ENCODE assay signal across 17 mouse cellular contexts in the genomic region with DNA sequence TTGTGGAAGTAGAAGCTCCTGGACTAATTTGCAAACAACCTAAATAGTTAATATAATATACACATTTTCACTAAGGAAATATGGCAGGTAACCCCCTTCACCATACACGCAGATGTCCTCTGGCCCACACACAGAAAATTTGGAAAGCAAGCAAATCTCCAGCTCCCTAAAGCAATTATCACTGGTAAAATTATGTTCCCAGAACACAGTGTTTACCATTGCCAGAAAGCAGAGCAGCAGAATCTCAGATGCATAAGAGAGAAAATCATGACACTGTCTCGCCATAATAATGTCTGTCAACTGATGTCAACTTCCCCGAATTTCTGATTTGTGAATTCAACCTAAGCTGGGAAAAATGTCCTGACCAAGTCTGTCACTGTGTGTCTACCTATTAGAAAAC.
"Had no signal": no experiment of that assay in that cellular context is flagged by ENCODE, and none has a peak within 500 bp of the region (broad histone marks: within the 10 kb centered on the region; RNA-seq: fewer than 3 reads in every experiment).

No protein-coding gene starts in this region.

- H3K9ac ChIP-seq: kidney, embryonic 15.5 days; limb, embryonic 15.5 days; liver, embryonic 12.5 days; lung, embryonic 14.5 days; neural tube, embryonic 12.5 days had no signal

- H3K4me1 ChIP-seq: kidney, embryonic 15.5 days; limb, embryonic 15.5 days; liver, embryonic 12.5 days; midbrain, embryonic 10.5 days; neural tube, embryonic 12.5 days had no signal

- H3K9me3 ChIP-seq: kidney, embryonic 15.5 days; limb, embryonic 15.5 days; liver, embryonic 12.5 days; midbrain, embryonic 10.5 days; neural tube, embryonic 12.5 days had no signal

- H3K27me3 ChIP-seq: kidney, embryonic 15.5 days; limb, embryonic 15.5 days; liver, embryonic 12.5 days; neural tube, embryonic 12.5 days had no signal

- DNase-seq: kidney, adult 2 months; kidney, postnatal 14 days; lung, embryonic 14.5 days; lung, postnatal 10 days; lung, postnatal 4 days; midbrain, embryonic 14.5 days; thymus, adult 2 months; thymus, postnatal 25 days had no signal

- ATAC-seq: intestine, embryonic 16.5 days; liver, embryonic 12.5 days had no signal

- H3K4me2 ChIP-seq: kidney, embryonic 15.5 days; limb, embryonic 15.5 days; liver, embryonic 12.5 days; lung, embryonic 14.5 days; neural tube, embryonic 12.5 days had no signal

- H3K4me3 ChIP-seq: kidney, embryonic 15.5 days; left cerebral cortex, adult 2 months; limb, embryonic 15.5 days; liver, embryonic 12.5 days; midbrain, embryonic 10.5 days; myocyte; neural tube, embryonic 12.5 days had no signal

- H3K27ac ChIP-seq: kidney, embryonic 15.5 days; left cerebral cortex, adult 2 months; limb, embryonic 15.5 days; liver, embryonic 12.5 days; midbrain, embryonic 10.5 days; neural tube, embryonic 12.5 days; stomach, postnatal 0 days had no signal

- H3K36me3 ChIP-seq: kidney, embryonic 15.5 days; limb, embryonic 15.5 days; liver, embryonic 12.5 days; midbrain, embryonic 10.5 days; neural tube, embryonic 12.5 days had no signal
